Mouse (Mus musculus): ENCODE data around the gene Shisa6. TPM values are rescaled to one million over a fixed set of nuclear protein-coding genes. Genes with fewer than 3 reads are reported as not detected.
"Not testable (repeated sequence)": the region's sequence is repeated elsewhere in the genome, so short reads cannot be mapped to it uniquely, and the experiment has no call there.

Gene Shisa6
- polyA plus RNA-seq, 1 experiment = 5.2 TPM

DNA sequence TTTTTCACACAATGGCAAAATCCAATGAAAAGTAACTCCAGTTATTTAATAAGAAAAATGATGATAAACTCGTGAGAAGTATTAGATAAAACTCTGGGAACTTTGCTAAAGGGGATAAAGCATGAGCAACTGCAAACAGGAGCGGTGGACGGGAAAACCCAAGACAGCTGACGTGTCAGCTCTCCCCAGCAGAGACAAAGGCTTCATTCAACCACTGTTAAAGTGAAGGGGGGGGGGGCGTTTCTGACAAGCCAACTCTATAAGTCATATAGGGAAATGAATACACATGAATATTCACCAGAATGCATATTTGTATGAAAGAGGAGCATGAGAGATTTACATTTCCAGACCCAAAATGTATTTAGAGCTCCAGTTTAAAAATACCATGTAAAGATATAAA, 83.1 kb downstream of the Shisa6 start:
- Histone ChIP-seq H3K9me3 (replicated peaks; ENCODE audit: control insufficient read depth, insufficient read depth, low read length, poor library complexity, severe bottlenecking) (no peaks in the 10 kb centered on the region), H3K27me3 (ENCODE audit: control insufficient read depth, insufficient read depth, low read length, poor library complexity, severe bottlenecking) (no peaks in the 10 kb centered on the region), H3K4me3 (ENCODE audit: low read depth, low read length) (no peak overlapping the region), H3K4me1 (ENCODE audit: control insufficient read depth, insufficient read depth, low read length) (no peaks in the 10 kb centered on the region), H3K36me3 (ENCODE audit: control insufficient read depth, insufficient read depth, low read length, poor library complexity, severe bottlenecking) (no peaks in the 10 kb centered on the region), H3K27ac (ENCODE audit: insufficient read depth, low read length) (no peak overlapping the region), H3K9ac (ENCODE audit: low read depth, poor library complexity, severe bottlenecking) (no peak overlapping the region)
- TF ChIP-seq CTCF (IDR thresholded peaks at IDR 0.05; ENCODE audit: low read depth, low read length) (no peak), EP300 (IDR thresholded peaks at IDR 0.05; ENCODE audit: insufficient read depth, low read depth, low read length) (no peak), POLR2A (IDR thresholded peaks at IDR 0.05; ENCODE audit: insufficient read depth, low read length) (no peak)

GRCm38 (mm10) chr11:66426129-66426528, 99.6 kb downstream of the Shisa6 start:
- no peak for TF ChIP-seq EP300 (IDR thresholded peaks at IDR 0.05; ENCODE audit: insufficient read depth, low read depth, low read length)
- no peak for TF ChIP-seq POLR2A (IDR thresholded peaks at IDR 0.05; ENCODE audit: insufficient read depth, low read length)
- TF ChIP-seq CTCF (IDR thresholded peaks at IDR 0.05; ENCODE audit: low read depth, low read length) = no peak
- no peak overlapping the region for H3K9ac ChIP-seq (ENCODE audit: low read depth, poor library complexity, severe bottlenecking)

GRCm38 (mm10) chr11:66418216-66418615, 107.5 kb downstream of the Shisa6 start:
- Histone ChIP-seq H3K4me3 (ENCODE audit: low read depth, low read length) (no peak overlapping the region), H3K27ac (ENCODE audit: insufficient read depth, low read length) (no peak overlapping the region), H3K4me1 (ENCODE audit: control insufficient read depth, insufficient read depth, low read length) (no peaks in the 10 kb centered on the region), H3K36me3 (ENCODE audit: control insufficient read depth, insufficient read depth, low read length, poor library complexity, severe bottlenecking) (no peaks in the 10 kb centered on the region), H3K27me3 (ENCODE audit: control insufficient read depth, insufficient read depth, low read length, poor library complexity, severe bottlenecking) (no peaks in the 10 kb centered on the region; the same call in 1 of the 2 replicates), H3K9me3 (replicated peaks; ENCODE audit: control insufficient read depth, insufficient read depth, low read length, poor library complexity, severe bottlenecking) (peaks cover 4% of the 10 kb centered on the region), H3K9ac (ENCODE audit: low read depth, poor library complexity, severe bottlenecking) (no peak overlapping the region)
- TF ChIP-seq POLR2A (IDR thresholded peaks at IDR 0.05; ENCODE audit: insufficient read depth, low read length) = no peak
- TF ChIP-seq EP300 (IDR thresholded peaks at IDR 0.05; ENCODE audit: insufficient read depth, low read depth, low read length) = no peak
- TF ChIP-seq CTCF (IDR thresholded peaks at IDR 0.05; ENCODE audit: low read depth, low read length) = no peak

More at GRCm38 (mm10) chr11:66426129-66426528, 99.6 kb downstream of the Shisa6 start:
- Histone ChIP-seq H3K4me1 (ENCODE audit: control insufficient read depth, insufficient read depth, low read length) (no peaks in the 10 kb centered on the region), H3K27ac (ENCODE audit: insufficient read depth, low read length) (no peak overlapping the region), H3K4me3 (ENCODE audit: low read depth, low read length) (no peak overlapping the region), H3K9me3 (replicated peaks; ENCODE audit: control insufficient read depth, insufficient read depth, low read length, poor library complexity, severe bottlenecking) (peaks cover 4% of the 10 kb centered on the region), H3K36me3 (ENCODE audit: control insufficient read depth, insufficient read depth, low read length, poor library complexity, severe bottlenecking) (no peaks in the 10 kb centered on the region), H3K27me3 (ENCODE audit: control insufficient read depth, insufficient read depth, low read length, poor library complexity, severe bottlenecking) (no peaks in the 10 kb centered on the region; the same call in 1 of the 2 replicates)

DNA sequence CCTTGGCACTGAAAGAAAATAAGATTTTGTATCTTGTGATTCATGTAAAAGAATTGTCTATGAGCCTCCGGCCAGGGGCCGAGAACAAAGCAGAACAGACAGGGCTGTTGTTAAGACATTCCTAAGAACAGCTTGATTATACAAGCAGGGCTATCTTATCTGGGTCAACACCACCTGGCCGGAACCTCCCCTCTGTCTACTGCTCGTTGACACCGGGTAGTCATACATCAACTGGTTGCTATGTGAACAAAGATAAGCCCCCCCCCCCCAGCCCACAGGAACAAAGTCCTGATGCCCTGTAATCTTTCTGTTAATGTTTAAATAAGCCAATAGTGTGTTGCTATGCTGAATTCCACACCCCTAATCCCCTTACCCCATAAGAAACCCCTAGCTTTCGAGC, 117.0 kb downstream of the Shisa6 start:
- H3K36me3 ChIP-seq (ENCODE audit: control insufficient read depth, insufficient read depth, low read length, poor library complexity, severe bottlenecking); H3K27me3 ChIP-seq (ENCODE audit: control insufficient read depth, insufficient read depth, low read length, poor library complexity, severe bottlenecking); H3K4me3 ChIP-seq (ENCODE audit: low read depth, low read length); H3K4me1 ChIP-seq (ENCODE audit: control insufficient read depth, insufficient read depth, low read length); H3K27ac ChIP-seq (ENCODE audit: insufficient read depth, low read length); H3K9ac ChIP-seq (ENCODE audit: low read depth, poor library complexity, severe bottlenecking); H3K9me3 ChIP-seq (replicated peaks; ENCODE audit: control insufficient read depth, insufficient read depth, low read length, poor library complexity, severe bottlenecking): not testable (repeated sequence)

DNA sequence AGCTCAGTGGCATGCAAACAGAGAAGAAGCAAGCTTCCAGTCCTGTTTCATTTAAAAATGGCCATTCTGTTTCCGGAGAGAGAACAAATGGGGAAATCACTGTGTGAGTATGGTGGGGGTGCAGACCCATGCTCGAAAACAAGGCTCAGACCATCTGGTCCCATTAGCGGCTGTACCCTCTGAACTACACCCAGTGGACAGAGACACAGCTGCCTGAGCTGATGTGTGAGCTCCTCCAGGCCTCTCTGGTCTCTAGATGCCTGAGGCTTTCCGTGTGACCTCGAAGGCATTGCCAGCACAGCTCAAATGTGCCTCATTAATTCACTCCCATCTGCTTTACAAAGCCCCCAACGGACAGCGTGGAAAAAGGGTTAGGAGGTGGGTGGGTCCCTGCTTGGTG, 125.7 kb downstream of the Shisa6 start:
- H3K4me3 ChIP-seq (ENCODE audit: low read depth, low read length) = no peak overlapping the region
- H3K9me3 ChIP-seq (replicated peaks; ENCODE audit: control insufficient read depth, insufficient read depth, low read length, poor library complexity, severe bottlenecking) = no peaks in the 10 kb centered on the region
- H3K27me3 ChIP-seq (ENCODE audit: control insufficient read depth, insufficient read depth, low read length, poor library complexity, severe bottlenecking) = no peaks in the 10 kb centered on the region
- no peaks in the 10 kb centered on the region for H3K36me3 ChIP-seq (ENCODE audit: control insufficient read depth, insufficient read depth, low read length, poor library complexity, severe bottlenecking)
- no peak overlapping the region for H3K27ac ChIP-seq (ENCODE audit: insufficient read depth, low read length)
- TF ChIP-seq POLR2A (IDR thresholded peaks at IDR 0.05; ENCODE audit: insufficient read depth, low read length) (no peak), EP300 (IDR thresholded peaks at IDR 0.05; ENCODE audit: insufficient read depth, low read depth, low read length) (no peak), CTCF (IDR thresholded peaks at IDR 0.05; ENCODE audit: low read depth, low read length) (no peak)
- H3K4me1 ChIP-seq (ENCODE audit: control insufficient read depth, insufficient read depth, low read length) = no peaks in the 10 kb centered on the region
- H3K9ac ChIP-seq (ENCODE audit: low read depth, poor library complexity, severe bottlenecking) = no peak overlapping the region

DNA sequence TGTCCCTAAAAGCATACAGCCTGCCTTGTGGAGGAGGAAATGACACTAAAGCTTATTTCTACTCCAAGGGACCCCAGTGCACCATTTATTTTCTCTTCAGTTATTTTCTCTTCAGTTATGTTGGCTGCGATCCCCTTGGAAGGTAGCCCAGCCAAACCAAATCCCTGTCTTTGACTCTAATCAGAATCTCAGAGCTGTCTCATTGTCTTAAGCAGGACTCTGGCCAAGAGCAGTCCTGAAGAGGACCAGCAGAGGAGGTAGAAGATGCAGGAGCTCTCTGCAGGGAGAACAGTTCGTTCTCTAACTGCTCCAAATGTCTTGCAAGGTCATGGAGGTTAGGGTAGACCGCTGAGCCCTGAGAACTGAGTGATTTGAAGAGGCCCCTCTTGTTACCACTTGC, 138.2 kb downstream of the Shisa6 start:
- Histone ChIP-seq H3K4me3 (ENCODE audit: low read depth, low read length) (no peak overlapping the region), H3K27me3 (ENCODE audit: control insufficient read depth, insufficient read depth, low read length, poor library complexity, severe bottlenecking) (no peaks in the 10 kb centered on the region; the same call in 1 of the 2 replicates), H3K4me1 (ENCODE audit: control insufficient read depth, insufficient read depth, low read length) (no peaks in the 10 kb centered on the region), H3K36me3 (ENCODE audit: control insufficient read depth, insufficient read depth, low read length, poor library complexity, severe bottlenecking) (no peaks in the 10 kb centered on the region), H3K9ac (ENCODE audit: low read depth, poor library complexity, severe bottlenecking) (no peak overlapping the region), H3K27ac (ENCODE audit: insufficient read depth, low read length) (no peak overlapping the region), H3K9me3 (replicated peaks; ENCODE audit: control insufficient read depth, insufficient read depth, low read length, poor library complexity, severe bottlenecking) (no peaks in the 10 kb centered on the region)
- no peak for TF ChIP-seq POLR2A (IDR thresholded peaks at IDR 0.05; ENCODE audit: insufficient read depth, low read length)
- no peak for TF ChIP-seq EP300 (IDR thresholded peaks at IDR 0.05; ENCODE audit: insufficient read depth, low read depth, low read length)
- no peak for TF ChIP-seq CTCF (IDR thresholded peaks at IDR 0.05; ENCODE audit: low read depth, low read length)
